In the genomic region with DNA sequence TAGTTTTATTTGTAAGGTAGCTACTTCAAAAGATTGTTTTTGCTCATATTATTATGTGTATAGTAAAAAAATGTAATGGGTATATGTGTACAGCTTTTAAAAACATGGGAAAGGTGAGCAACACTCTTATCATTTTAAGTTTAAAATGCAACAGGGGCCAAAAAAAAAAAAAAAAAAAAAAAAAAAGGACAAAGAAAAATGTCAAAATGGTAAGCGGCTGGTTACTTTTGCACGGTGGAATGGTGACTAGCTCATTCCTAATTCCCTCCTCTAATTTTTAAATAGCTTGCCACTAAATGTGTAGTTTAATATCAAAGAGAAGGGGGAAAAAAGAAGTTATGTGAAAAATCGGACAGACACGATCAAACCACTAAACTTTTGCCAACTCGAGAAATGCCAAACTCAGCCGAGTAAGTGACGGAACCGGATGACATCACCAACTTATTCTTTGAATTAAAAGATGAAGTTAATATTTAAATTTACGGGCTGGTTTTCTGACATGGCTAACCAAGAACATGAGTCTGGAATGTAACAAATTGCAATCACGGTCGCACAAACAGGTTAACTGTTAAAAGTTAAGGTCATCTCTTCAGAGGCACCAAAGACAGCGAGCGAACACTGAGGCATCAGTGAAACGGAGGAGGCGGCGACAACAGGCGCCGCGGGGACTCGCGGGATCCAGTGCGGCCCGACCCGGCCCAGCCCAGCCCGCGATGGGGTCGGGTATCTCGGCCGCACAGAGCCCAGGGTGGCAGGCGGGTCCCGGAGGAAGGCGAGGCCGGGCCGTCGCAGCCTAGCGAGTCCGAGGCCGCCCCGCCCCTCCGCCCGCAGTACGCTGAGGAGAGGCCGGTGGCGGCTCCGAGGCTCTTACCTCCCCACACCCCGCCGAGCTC, we compare ENCODE assay signal across 8 mouse cellular contexts. TPM values are rescaled to one million over a fixed set of nuclear protein-coding genes. Genes with fewer than 3 reads are reported as not detected.
A peak's percentile ranks its signal among the peaks of the same experiment; 100 is the strongest.
DNase-seq lines count a peak whose midpoint lies in the region; ATAC-seq and TF ChIP-seq lines count a peak whose summit lies in the region.

No protein-coding gene starts in this region.

- no peak for TF ChIP-seq EP300 in ES-Bruce4 (IDR thresholded peaks at IDR 0.05; ENCODE audit: insufficient read depth, low read depth, low read length)

- ATAC-seq in forebrain, embryonic 15.5 days (replicated peaks): peak; percentile 95
- peak; percentile 91; the same call in 1 of the 2 replicates for ATAC-seq in liver, embryonic 15.5 days (ENCODE audit: insufficient read depth)

- peak overlapping the region; percentile 76 for H3K4me3 ChIP-seq in heart, embryonic 10.5 days
- H3K4me3 ChIP-seq in ES-Bruce4 (ENCODE audit: low read depth, low read length): peak overlapping the region; percentile 52
- peak overlapping the region; percentile 57 for H3K4me3 ChIP-seq in forebrain, embryonic 15.5 days
- peak overlapping the region; percentile 71 for H3K4me3 ChIP-seq in liver, embryonic 15.5 days (replicated peaks)

- TF ChIP-seq POLR2A in ES-Bruce4 (IDR thresholded peaks at IDR 0.05; ENCODE audit: insufficient read depth, low read length): no peak

- H3K9ac ChIP-seq in ES-Bruce4 (ENCODE audit: low read depth, poor library complexity, severe bottlenecking): peak overlapping the region; percentile 58
- H3K9ac ChIP-seq in forebrain, embryonic 15.5 days (replicated peaks): peak overlapping the region; percentile 73
- peak overlapping the region; percentile 69 for H3K9ac ChIP-seq in liver, embryonic 15.5 days

- H3K36me3 ChIP-seq in heart, embryonic 10.5 days: 0 out of 2 replicates have a peak, but pooled peaks cover 4% of the 10 kb centered on the region
- H3K36me3 ChIP-seq in ES-Bruce4 (ENCODE audit: control insufficient read depth, insufficient read depth, low read length, poor library complexity, severe bottlenecking): no peaks in the 10 kb centered on the region
- H3K36me3 ChIP-seq in forebrain, embryonic 15.5 days: 0 out of 2 replicates have a peak, but pooled peaks cover 3% of the 10 kb centered on the region
- H3K36me3 ChIP-seq in liver, embryonic 15.5 days (replicated peaks): no peaks in the 10 kb centered on the region

- intact Hi-C loops in heart, postnatal 10 days (cut with DNase I): loop anchor here (1.0 kb wide), 1 partner anchor 50 kb away; no protein-coding TSS in a partner anchor

- no peaks in the 10 kb centered on the region for H3K27me3 ChIP-seq in heart, embryonic 10.5 days (ENCODE audit: insufficient read depth, poor library complexity, severe bottlenecking)
- H3K27me3 ChIP-seq in ES-Bruce4 (ENCODE audit: control insufficient read depth, insufficient read depth, low read length, poor library complexity, severe bottlenecking): no peaks in the 10 kb centered on the region; the same call in 1 of the 2 replicates
- H3K27me3 ChIP-seq in forebrain, embryonic 15.5 days: no peaks in the 10 kb centered on the region
- 0 out of 2 replicates have a peak, but pooled peaks cover 3% of the 10 kb centered on the region for H3K27me3 ChIP-seq in liver, embryonic 15.5 days

- no peaks in the 10 kb centered on the region for H3K9me3 ChIP-seq in heart, embryonic 10.5 days
- no peaks in the 10 kb centered on the region for H3K9me3 ChIP-seq in ES-Bruce4 (replicated peaks; ENCODE audit: control insufficient read depth, insufficient read depth, low read length, poor library complexity, severe bottlenecking)
- H3K9me3 ChIP-seq in forebrain, embryonic 15.5 days: no peaks in the 10 kb centered on the region
- H3K9me3 ChIP-seq in liver, embryonic 15.5 days (replicated peaks): no peaks in the 10 kb centered on the region

- peaks cover 7% of the 10 kb centered on the region; the same call in 1 of the 2 replicates for H3K4me1 ChIP-seq in heart, embryonic 10.5 days
- no peaks in the 10 kb centered on the region for H3K4me1 ChIP-seq in ES-Bruce4 (ENCODE audit: control insufficient read depth, insufficient read depth, low read length)
- H3K4me1 ChIP-seq in forebrain, embryonic 15.5 days: peaks cover 11% of the 10 kb centered on the region
- peaks cover 16% of the 10 kb centered on the region for H3K4me1 ChIP-seq in liver, embryonic 15.5 days (replicated peaks)

- no peak for DNase-seq in heart, embryonic 10.5 days (ENCODE audit: low spot score)
- no peak for DNase-seq in heart, postnatal 10 days
- no peak for DNase-seq in spleen, postnatal 14 days (ENCODE audit: low spot score in 2 of 2)
- DNase-seq in left cerebral cortex, adult 11 months (ENCODE audit: low spot score): no peak
- DNase-seq in layer of hippocampus, adult 11-12 months (ENCODE audit: low spot score): no peak

- no peak for TF ChIP-seq CTCF in ES-Bruce4 (IDR thresholded peaks at IDR 0.05; ENCODE audit: low read depth, low read length)

- H3K27ac ChIP-seq in heart, embryonic 10.5 days: peak overlapping the region; percentile 97
- no peak overlapping the region for H3K27ac ChIP-seq in ES-Bruce4 (ENCODE audit: insufficient read depth, low read length)
- peak overlapping the region; percentile 93 for H3K27ac ChIP-seq in forebrain, embryonic 15.5 days (replicated peaks)
- H3K27ac ChIP-seq in liver, embryonic 15.5 days (replicated peaks): peak overlapping the region; percentile 94

- WGBS in heart, embryonic 10.5 days: 4% methylated on average over 46 of the region's 47 CpGs
- WGBS in forebrain, embryonic 15.5 days: 2% methylated on average over 46 of the region's 47 CpGs
- 4% methylated on average over 47 of the region's 47 CpGs for WGBS in liver, embryonic 15.5 days (ENCODE audit: insufficient replicate concordance)

- peak overlapping the region; percentile 65 for H3K4me2 ChIP-seq in forebrain, embryonic 15.5 days (replicated peaks)
- H3K4me2 ChIP-seq in liver, embryonic 15.5 days: peak overlapping the region; percentile 96

RNA-seq across cellular contexts. Expression of gene Zfyve16, which starts 0.6 kb away (rescaled TPM):
- 10.0 and 10.1 TPM in 2 replicates for polyA plus RNA-seq in heart, embryonic 10.5 days (2016; fragmentation: Nextera tagmentation; extraction: Ambion mirVana)
- 10 to 100 TPM; 17.5 to 20.2 TPM for total RNA-seq in heart, postnatal 10 days (2021)
- 15.1 and 18.9 TPM in 2 replicates for polyA plus RNA-seq in ES-Bruce4 (2011; ENCODE audit: insufficient read depth, insufficient read length, low read depth, missing spikeins)
- 10.9 and 11.5 TPM in 2 replicates for polyA plus RNA-seq in forebrain, embryonic 15.5 days (2015; fragmentation: Nextera tagmentation; extraction: Ambion mirVana)
- 1.5 and 1.6 TPM in 2 replicates for polyA plus RNA-seq in liver, embryonic 15.5 days (2015; fragmentation: Nextera tagmentation; extraction: Ambion mirVana)

RNA-seq across cellular contexts. Expression of gene Spz1, which starts 45.9 kb away (rescaled TPM):
- not detected in 2 replicates for polyA plus RNA-seq in heart, embryonic 10.5 days (2016; fragmentation: Nextera tagmentation; extraction: Ambion mirVana)
- total RNA-seq in heart, postnatal 10 days (2021): not detected
- not detected in 2 replicates for polyA plus RNA-seq in ES-Bruce4 (2011; ENCODE audit: insufficient read depth, insufficient read length, low read depth, missing spikeins)
- not detected in 2 replicates for polyA plus RNA-seq in forebrain, embryonic 15.5 days (2015; fragmentation: Nextera tagmentation; extraction: Ambion mirVana)
- polyA plus RNA-seq in liver, embryonic 15.5 days (2015; fragmentation: Nextera tagmentation; extraction: Ambion mirVana): not detected in 2 replicates

RNA-seq across cellular contexts. Expression of gene Fam151b, which starts 46.3 kb away (rescaled TPM):
- not detected in 2 replicates for polyA plus RNA-seq in heart, embryonic 10.5 days (2016; fragmentation: Nextera tagmentation; extraction: Ambion mirVana)
- total RNA-seq in heart, postnatal 10 days (2021): 1 to 10 TPM; 3.0 to 3.7 TPM
- 0.67 and 1.7 TPM in 2 replicates for polyA plus RNA-seq in ES-Bruce4 (2011; ENCODE audit: insufficient read depth, insufficient read length, low read depth, missing spikeins)
- polyA plus RNA-seq in forebrain, embryonic 15.5 days (2015; fragmentation: Nextera tagmentation; extraction: Ambion mirVana): 0.32 and 0.48 TPM in 2 replicates
- 0.10 TPM in 1 of 2 replicates, not detected in the other for polyA plus RNA-seq in liver, embryonic 15.5 days (2015; fragmentation: Nextera tagmentation; extraction: Ambion mirVana)
